Mouse (Mus musculus) bone marrow macrophage, adult 2 months (primary cell): ENCODE data around the gene Itga9. TPM values are rescaled to one million over a fixed set of nuclear protein-coding genes. Genes with fewer than 3 reads are reported as not detected.

Source experiments
- H3K27ac ChIP-seq: 2 replicates; pipeline ENCODE4 v1.5.1; 2012; ENCODE audit warnings: low read depth, low read length; ENCODE audit not compliant: insufficient read depth
- H3K4me1 ChIP-seq: 2 replicates; pipeline ENCODE4 v1.6.1; 2012; ENCODE audit warnings: low read length; ENCODE audit not compliant: control insufficient read depth, insufficient read depth
- H3K4me3 ChIP-seq: 2 replicates; pipeline ENCODE4 v1.5.1; 2012; ENCODE audit warnings: mild to moderate bottlenecking, low read length, moderate library complexity; ENCODE audit not compliant: insufficient read depth
- CTCF ChIP-seq: IDR thresholded peaks from 2 replicates; pipeline ENCODE4 v1.5.1; 2012; ENCODE audit warnings: low read depth, mild to moderate bottlenecking, low read length, moderate library complexity
- POLR2A ChIP-seq: IDR thresholded peaks from 2 replicates; pipeline ENCODE4 v1.6.1; 2012; ENCODE audit warnings: mild to moderate bottlenecking, low read depth, low read length, borderline replicate concordance
- polyA plus RNA-seq: library from polyadenylated mRNA; stranded (reverse); fragments of >200 nt; gene quantifications from 2 replicates; pipeline ENCODE4 v1.2.4, GENCODE M21; 2012; ENCODE audit not compliant: missing spikeins, insufficient read depth, insufficient read length

Gene Itga9
- polyA plus RNA-seq, 1 experiment, result 5.3 TPM

DNA sequence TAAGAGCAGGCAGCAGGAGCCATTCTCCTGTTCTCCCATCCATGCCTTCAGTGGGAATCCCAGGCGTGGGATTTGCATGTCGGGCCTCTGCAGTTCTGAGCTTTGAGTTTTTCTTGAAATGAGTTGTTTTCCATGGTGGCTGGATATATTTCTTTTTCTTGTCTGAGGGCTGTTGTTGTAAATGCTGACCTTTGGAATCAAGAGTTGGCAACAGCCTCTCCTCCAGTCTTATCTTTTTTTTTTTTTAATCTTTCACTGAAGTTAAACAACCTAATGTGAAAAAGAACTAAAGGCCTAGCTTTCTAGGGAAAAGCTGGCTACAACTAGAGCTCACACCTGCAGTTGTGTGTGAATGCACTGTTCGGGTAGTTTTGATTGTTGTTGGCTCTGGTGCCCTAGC is 240.3 kb downstream of the Itga9 start:
- Histone ChIP-seq H3K27ac (no peak overlapping the region), H3K4me3 (no peak overlapping the region), H3K4me1 (no peaks in the 10 kb centered on the region)
- TF ChIP-seq CTCF (no peak), POLR2A (no peak)

DNA sequence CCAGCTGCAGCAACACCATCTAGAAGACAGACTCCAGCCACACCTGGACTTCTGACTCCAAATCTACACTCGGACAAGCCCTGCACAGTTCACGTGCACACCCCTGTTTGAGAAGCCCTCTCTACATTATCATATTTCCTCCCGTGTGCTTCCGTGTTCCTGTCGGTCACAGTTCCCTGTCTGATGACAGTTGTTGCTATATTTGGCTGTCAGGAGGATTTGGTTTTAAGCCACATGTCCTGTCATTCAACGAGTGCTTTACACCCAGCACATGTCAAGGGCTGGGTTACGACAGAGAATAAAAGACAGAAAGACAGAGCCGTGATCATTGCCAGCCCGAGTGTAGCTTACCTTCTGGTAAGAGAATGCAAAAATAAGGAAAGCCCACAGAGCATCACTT is 250.2 kb downstream of the Itga9 start:
- no peak overlapping the region for H3K4me3 ChIP-seq
- H3K27ac ChIP-seq, result no peak overlapping the region
- peaks cover 15% of the 10 kb centered on the region for H3K4me1 ChIP-seq
- TF ChIP-seq CTCF, result no peak
- no peak for TF ChIP-seq POLR2A

DNA sequence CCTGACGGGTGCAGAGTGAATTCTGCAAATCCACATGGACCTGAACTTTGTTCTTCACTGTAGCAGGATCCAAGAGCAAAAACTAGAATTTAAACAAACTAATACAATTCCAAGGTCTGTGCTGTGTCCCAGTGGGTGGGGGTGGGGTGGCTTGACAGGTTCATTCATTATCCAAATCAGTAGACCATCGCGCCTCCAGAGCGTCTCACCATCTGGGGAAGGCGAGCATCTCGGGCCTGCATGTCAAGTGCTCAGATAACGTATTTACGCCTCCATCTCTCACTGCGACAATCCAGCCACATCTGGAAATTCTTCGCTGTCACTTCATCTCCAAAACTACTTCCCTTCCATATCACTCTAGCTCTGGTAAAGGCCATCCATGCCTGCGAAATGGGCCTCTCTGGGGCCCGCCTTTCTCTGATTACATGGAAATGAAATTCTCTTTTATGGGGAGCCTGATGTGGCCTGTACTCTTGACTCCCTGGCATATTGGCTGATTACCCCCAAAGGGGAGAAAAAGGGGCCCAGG is 254.2 kb downstream of the Itga9 start:
- Histone ChIP-seq H3K4me1 (peaks cover 13% of the 10 kb centered on the region), H3K4me3 (no peak overlapping the region), H3K27ac (no peak overlapping the region)
- TF ChIP-seq CTCF, result no peak
- no peak for TF ChIP-seq POLR2A

DNA sequence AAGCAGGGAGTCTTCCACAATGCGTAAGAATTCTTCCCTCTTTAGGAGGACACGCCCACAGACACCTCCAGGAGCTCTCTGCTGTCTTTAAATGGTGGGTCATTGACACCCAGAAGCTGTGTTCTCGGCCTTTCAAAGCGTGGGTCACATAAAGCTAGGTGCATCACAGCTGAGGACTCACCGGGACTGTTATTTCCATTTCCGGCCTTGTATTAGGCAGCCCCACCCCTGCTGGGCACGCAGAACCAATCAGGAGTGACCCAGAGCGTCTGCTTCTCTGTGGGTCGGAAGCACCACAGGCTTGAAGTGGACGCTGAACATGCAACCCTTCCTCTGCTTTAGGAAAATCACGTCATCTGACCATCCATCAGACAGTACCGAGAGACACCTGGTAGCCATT is 255.7 kb downstream of the Itga9 start:
- TF ChIP-seq CTCF (no peak), POLR2A (no peak)
- Histone ChIP-seq H3K4me1 (no peaks in the 10 kb centered on the region), H3K4me3 (no peak overlapping the region)

DNA sequence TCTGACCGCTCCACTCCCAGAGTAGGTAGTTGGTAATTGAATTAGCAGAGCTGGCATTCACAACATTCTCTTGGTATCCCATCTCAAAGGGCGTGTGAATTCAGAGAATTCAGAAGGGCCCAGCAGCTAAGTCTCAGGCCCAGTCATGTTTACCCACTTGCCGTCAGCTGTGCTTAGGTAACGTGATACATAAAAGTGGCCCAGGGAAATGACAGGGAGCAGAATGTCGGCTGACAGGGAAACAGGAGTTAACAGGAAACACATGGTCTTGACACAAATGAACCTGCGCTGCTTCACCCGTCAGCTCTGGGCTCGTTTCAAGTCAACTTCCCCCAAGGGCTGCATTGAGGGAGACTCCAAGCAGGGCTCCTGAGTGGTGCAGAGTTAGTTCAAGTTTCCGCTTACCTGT is 256.4 kb downstream of the Itga9 start:
- Histone ChIP-seq H3K27ac (no peak overlapping the region), H3K4me3 (no peak overlapping the region), H3K4me1 (no peaks in the 10 kb centered on the region)
- TF ChIP-seq POLR2A (no peak), CTCF (no peak)

More for the DNA sequence above, 255.7 kb downstream of the Itga9 start:
- H3K27ac ChIP-seq, result no peak overlapping the region

DNA sequence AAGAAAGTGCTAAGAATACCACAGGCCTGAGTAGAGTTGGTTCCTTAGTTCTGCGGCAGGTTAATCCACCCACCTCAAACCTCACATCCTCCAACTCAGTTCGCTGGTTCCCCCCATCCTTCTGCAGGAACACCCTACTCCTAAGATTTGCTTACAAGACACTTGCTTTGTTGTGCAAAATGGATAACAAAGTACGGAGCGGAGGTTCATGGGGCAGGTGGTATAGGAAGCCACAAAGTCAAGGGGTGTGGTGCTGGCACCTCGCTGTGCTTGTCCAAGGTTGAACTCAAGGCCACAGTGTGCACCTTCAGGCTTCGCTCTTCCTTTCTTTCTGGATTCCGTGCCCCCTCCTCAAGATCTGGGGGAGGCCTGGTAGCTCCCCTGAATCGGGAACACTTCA is 257.0 kb downstream of the Itga9 start:
- H3K4me1 ChIP-seq, result peaks cover 3% of the 10 kb centered on the region
- H3K4me3 ChIP-seq, result no peak overlapping the region
- TF ChIP-seq POLR2A (no peak), CTCF (no peak)
- no peak overlapping the region for H3K27ac ChIP-seq

DNA sequence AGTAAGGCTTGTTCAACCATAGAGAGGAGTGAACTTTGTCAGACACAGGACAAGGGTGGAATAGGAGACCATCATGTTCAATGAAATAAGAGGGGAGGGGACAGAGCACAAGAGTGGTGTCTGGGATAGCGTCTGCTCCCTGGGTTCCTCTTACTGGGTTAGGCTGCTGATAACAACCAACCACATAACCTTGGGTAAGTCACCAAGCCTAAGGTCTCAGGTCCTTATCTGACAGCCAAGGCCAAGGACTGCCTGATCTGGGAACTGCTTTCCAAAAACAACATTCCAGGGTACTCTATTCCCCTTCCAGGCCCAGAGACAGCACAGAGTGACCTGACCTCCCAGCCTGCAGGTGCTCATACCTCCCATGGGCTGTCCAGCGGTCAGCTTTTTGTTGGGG is 260.5 kb downstream of the Itga9 start:
- TF ChIP-seq POLR2A (no peak), CTCF (no peak)
- H3K4me3 ChIP-seq, result no peak overlapping the region
- no peak overlapping the region for H3K27ac ChIP-seq
- peaks cover 10% of the 10 kb centered on the region for H3K4me1 ChIP-seq

DNA sequence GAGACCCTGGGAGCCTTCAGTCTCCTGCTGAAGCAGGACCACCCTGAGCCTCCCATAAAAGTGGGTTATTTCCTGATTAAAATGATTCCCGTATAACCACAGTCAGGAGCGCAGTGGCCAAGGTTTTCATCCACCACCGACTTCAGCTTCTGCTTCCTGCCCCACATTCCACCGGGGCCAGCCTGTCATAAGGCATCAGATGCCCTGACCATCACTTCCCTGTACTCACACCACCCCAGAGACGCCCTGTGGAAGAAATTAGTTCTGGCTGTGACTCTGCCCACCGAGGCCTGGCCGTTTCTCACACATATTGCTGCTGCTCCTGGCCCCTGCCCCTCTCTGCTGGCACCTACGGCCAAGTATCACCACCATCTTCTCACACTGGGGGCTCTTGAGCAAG is 261.4 kb downstream of the Itga9 start:
- Histone ChIP-seq H3K4me1 (peaks cover 10% of the 10 kb centered on the region), H3K4me3 (no peak overlapping the region), H3K27ac (no peak overlapping the region)
- TF ChIP-seq CTCF (no peak), POLR2A (no peak)

DNA sequence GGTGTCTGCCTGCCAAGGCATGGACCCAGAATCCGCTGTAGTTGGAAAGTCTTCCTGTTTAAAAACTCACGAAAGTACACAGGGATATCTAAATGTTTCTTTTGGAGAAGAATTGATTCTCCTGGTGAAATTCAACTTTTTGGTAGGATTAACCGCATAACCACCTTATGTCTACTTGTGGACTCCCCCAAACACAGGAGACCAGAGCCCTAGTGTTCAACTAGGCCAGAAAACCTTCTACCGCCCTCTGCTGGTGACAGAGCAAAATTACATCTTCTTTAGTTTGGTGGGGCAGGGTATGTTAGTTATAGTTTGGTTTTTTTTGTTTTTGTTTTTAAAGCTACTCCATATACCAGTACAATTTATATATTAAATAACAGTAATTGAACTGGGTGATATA is 264.6 kb downstream of the Itga9 start:
- TF ChIP-seq CTCF (peak; percentile 27; the same call in 1 of the 2 replicates), POLR2A (no peak)

DNA sequence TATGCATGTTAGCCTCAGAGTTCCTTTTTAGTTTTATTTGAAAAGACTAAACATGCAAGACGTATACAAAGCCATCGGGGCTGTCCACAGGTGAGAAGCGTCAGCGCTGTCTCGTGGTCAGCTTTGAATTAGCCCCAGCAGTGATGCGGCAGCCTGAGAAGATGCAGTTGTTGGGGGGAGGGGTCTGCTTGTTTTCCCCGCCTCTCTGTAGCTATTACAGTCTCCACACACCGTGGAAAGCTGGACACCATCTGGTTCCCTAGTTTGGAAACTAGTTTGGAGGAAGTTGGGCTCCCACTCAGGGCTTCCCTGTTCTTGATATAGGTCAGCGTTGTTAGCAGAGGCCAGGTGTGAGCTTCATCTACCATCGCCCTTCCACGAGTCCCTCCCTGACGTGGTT is 266.5 kb downstream of the Itga9 start:
- no peak overlapping the region for H3K27ac ChIP-seq
- TF ChIP-seq POLR2A, result no peak
- TF ChIP-seq CTCF, result no peak
- H3K4me3 ChIP-seq, result no peak overlapping the region
- H3K4me1 ChIP-seq, result peaks cover 10% of the 10 kb centered on the region

More for the DNA sequence above, 264.6 kb downstream of the Itga9 start:
- H3K4me1 ChIP-seq, result peaks cover 10% of the 10 kb centered on the region
- no peak overlapping the region for H3K4me3 ChIP-seq
- no peak overlapping the region for H3K27ac ChIP-seq

DNA sequence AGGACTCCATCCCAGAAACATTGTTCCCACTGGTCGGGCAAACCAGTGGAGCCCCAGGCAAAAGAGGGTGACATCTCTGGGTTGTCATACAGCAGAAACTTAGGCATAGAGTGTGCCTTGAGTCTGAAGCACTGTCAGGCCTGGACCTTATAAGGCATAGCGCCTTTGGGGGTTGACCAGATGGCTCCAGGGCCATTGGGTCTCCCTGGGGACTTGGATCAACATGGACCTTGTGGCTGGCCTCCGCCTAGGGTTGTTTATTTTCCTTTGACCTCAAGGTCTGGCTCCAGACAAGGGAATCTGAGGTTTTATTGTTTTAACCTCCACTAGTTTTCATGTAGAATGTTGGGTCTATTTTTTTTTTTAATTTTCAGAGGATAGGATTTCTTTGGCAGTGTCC is 267.1 kb downstream of the Itga9 start:
- no peak overlapping the region for H3K4me3 ChIP-seq
- no peak overlapping the region for H3K27ac ChIP-seq
- peaks cover 6% of the 10 kb centered on the region for H3K4me1 ChIP-seq
- TF ChIP-seq CTCF (no peak), POLR2A (no peak)
